Mouse (Mus musculus): Measurements from ENCODE around the gene Dchs2.

The Dchs2 gene

GRCm38 (mm10) chr3:83250001-83250545, 122.3 kb downstream of the Dchs2 start:
- no peak for DNase-seq (ENCODE audit: low spot score)

GRCm38 (mm10) chr3:83251899-83252298, 124.2 kb downstream of the Dchs2 start:
- DNase-seq (ENCODE audit: low spot score), result no peak

GRCm38 (mm10) chr3:83259421-83259820, 131.7 kb downstream of the Dchs2 start:
- DNase-seq (ENCODE audit: low spot score), result no peak

- no peak for DNase-seq (ENCODE audit: low spot score)
Observed at GRCm38 (mm10) chr3:83266009-83266408, 138.3 kb downstream of the Dchs2 start.

DNA sequence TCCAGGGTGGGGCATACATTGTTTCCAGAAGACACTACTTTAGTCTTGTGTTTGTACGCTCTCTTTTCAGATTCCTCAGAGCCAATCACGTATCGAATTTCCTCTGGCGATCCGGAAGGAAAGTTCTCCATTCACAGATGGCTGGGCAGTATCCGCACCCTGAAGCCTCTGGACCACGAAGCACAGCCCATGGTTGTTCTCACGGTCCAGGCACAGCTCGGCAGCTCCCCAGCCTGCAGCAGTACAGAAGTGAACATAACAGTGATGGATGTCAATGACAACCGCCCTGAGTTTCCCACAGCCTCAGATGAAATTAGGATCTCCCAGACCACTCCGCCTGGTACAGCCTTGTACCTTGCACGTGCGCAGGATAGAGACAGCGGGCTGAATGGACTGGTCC, 142.5 kb downstream of the Dchs2 start:
- no peak for DNase-seq (ENCODE audit: low spot score)

- peak; percentile 48 for DNase-seq (ENCODE audit: low spot score)
Observed at GRCm38 (mm10) chr3:83270982-83271381, 143.2 kb downstream of the Dchs2 start.

GRCm38 (mm10) chr3:83273555-83274244, 146.0 kb downstream of the Dchs2 start:
- DNase-seq (ENCODE audit: low spot score), result peak; percentile 90

- no peak for DNase-seq (ENCODE audit: low spot score)
Observed at GRCm38 (mm10) chr3:83275703-83276102, 148.0 kb downstream of the Dchs2 start.

GRCm38 (mm10) chr3:83283882-83284281, 156.1 kb downstream of the Dchs2 start:
- no peak for DNase-seq (ENCODE audit: low spot score)

- peak; percentile 92 for DNase-seq (ENCODE audit: low spot score)
Observed at GRCm38 (mm10) chr3:83286975-83287405, 159.2 kb downstream of the Dchs2 start.

DNA sequence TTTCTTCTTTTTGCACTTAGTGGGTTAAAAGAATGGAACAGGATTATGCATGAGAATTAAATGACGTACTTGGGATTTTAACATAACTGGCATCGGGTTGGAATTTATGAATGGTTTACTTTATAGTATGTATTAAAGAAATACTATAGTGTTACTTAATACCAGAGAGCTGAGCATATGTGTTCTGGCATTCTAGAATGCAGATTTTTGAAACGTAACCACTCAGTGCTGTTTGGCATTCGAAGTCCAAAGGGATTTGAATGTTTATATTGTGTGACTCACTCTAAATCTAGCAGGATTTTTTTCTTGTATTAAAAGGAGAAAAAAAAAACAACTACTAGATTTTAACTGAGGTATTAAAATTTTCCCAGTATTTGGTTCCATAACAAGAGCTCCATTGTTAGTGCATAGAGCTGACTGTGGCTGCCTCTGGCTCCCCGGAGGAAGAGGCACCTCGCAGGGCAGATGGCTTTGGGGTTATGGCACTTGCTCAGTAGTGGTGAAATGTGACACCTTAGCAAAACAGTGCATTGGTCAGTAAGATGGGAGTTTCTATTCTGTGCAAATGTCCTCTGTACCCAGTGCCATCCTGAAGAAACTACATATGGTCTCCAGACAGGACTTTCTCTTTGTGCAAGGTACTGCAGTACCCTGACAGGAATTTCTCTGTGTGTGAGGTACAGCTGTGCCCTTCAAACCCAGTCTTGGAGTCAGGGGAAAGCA, 160.5 kb downstream of the Dchs2 start:
- no peak for DNase-seq (ENCODE audit: low spot score)

DNA sequence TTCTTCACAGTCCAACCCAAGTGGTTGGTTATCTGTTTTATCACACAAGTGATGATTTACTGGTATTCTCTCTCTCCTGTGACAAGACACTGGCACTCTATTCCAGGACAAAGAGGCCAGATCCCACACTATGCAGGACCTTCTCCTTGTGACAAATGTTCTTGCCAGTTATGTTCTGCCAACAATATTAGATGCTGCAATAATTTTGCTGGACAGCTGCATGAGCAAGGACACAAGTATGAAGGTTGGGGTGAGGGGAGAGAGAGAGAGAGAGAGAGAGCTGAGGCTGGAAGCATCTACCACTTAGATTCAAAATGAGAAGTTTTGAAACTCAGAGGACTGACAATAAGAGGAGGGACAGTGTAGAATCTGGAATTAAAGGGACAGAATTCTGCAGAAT, 162.7 kb downstream of the Dchs2 start:
- DNase-seq (ENCODE audit: low spot score), result no peak

DNA sequence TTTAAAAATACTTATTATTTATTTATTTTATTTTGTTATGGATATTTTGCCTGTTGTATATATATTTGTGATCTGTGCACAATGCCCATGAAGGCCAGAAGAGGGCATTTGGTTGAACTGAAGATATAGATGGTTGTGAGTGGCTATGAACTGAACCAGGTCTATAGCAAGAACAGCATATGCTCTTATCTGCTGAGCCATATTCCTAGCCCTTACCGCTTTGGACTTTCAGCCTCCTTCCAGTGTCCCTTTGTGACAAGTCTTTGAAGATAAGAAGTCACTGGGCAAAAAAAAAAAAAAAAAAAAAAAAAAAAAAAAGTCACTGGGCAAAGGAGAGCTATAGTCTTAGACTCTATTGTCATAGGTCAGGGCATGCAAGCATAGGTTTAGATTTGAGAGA, 163.2 kb downstream of the Dchs2 start:
- DNase-seq (ENCODE audit: low spot score), result no peak

DNA sequence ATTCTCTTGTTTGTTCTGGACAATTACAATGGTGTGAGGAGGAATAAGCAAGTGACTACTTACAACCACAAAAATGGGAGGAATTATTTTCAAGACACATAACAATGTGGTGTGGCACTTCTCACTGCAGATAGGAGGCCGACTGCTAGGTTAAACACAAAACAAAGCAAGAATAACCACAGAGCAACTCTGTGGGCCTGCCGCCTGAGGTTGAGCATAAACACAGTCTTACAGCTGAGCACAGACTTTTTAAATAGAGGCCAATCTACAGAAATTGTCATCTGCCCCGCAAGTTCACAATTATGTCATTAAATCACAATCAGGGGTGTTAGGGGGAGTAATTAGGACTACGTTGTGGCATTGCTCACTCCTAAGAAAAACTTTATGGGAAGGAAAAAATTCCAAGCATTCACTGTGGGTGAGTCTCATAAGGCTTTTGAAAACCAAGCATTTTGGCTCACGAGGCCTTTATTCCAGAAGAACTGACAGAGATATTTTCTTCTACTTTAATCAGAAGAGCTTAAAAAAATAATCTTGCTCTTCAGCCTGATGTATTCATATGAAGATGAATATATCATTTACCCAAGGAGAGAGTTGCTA, 172.1 kb downstream of the Dchs2 start:
- no peak for DNase-seq (ENCODE audit: low spot score)

DNA sequence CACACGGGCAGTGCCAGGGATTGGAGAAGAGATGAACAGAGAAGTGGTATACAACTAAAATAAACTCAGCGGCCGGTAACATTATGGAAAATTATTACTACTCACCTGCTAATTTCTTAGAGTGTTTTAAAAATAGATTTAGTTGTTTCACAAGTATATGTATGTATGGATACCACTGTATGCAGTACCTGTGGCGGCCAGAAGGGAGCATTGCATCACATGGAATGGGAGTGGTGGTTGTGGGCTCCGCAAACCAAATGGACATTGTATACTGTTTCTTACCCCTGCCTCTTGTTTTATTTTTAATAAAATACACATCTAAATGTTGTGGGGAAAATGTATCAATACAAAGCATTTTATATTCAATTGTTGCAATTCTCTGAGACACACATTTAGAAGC, 176.1 kb downstream of the Dchs2 start:
- DNase-seq (ENCODE audit: low spot score), result peak; percentile 32

DNA sequence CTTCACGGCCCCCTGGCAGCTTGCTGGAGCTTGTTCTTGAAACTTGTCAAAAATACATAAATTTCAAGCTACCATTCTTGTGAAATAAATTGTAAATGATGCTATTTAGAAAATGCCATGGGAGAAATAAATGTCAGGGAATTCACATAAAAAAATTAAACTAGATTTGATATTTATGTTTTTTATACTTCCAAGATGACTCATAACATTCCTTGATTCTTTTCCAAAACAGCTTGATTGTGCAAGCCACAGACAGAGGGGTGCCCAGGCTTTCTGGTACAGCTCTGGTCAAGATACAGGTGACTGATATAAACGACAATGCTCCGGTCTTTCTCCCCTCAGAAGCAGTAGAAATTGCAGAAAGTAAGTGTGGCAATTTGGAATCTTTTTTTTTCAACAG, 218.2 kb downstream of the Dchs2 start:
- no peak for DNase-seq (ENCODE audit: low spot score)

GRCm38 (mm10) chr3:83368500-83369068, 240.8 kb downstream of the Dchs2 start:
- no peak for DNase-seq (ENCODE audit: low spot score)

DNA sequence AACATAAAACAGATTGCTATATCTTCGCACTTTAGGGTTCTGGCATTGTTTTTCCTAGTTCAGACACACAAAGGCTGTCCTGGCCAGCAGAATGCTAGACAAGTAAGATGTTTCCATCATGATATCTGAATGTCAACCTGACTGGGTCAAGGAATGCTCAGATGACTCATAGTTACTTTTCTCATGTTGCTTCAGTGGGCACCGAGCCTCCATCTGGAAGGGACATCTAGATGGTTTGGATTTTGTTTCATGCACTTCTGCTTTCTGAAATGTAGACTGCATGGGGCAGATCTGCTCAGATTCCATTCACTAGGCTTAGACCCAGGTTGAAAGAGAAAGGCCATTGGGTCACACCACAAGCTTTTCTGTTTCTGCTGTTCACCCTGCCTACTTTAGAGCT, 242.1 kb downstream of the Dchs2 start:
- no peak for DNase-seq (ENCODE audit: low spot score)

DNA sequence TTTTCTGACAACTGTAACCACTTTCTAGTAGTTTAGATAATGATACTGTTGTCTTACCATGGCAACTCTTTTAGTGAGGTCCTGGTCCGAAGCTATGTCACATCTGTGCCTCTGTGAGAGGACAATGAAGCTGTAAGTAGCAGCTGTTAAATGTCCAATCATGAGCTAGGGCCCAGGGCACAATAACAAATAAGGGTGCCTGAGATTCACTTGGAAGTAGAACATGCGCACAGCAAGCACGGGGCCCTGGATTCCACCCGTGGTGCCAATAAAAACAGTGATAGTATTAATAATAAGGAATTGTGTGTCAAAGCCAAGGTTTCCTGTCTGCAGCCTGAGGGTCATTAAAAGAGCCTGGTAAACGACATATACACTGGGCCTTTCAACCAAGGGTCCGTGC, 246.6 kb downstream of the Dchs2 start:
- no peak for DNase-seq (ENCODE audit: low spot score)

GRCm38 (mm10) chr3:83376834-83377233, 249.1 kb downstream of the Dchs2 start:
- no peak for DNase-seq (ENCODE audit: low spot score)

Measured in retina, embryonic 14.5 days (tissue).